Mouse (Mus musculus): Measurements from ENCODE around the gene Bmf.

DNA sequence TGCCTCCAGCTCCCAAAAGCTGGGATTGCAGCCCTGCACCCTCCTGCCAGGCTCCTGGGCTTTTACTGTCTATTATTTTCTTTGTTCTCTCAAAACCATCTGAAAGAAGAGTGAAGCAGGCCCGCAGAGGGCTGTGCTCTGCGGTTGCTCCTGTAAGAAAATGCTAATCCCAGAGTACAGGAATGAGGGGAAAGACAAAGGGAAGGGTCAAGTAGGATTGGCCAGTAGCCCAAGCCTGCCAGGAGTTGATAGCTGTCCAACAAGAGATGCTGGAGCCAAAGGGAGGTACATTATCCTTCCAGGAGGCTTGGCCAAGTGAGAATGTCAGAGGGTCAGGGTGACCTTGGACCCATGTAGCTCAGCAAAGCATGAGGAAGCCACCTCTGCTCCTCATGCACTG is 2.1 kb upstream of the Bmf start:
- TF ChIP-seq GATA1 (IDR thresholded peaks at IDR 0.05; ENCODE audit: borderline replicate concordance, low read length), result no peak
- TF ChIP-seq FLI1 (IDR thresholded peaks at IDR 0.05; ENCODE audit: low read length), result no peak
